Mouse (Mus musculus) heart, postnatal 25 days (tissue): ENCODE data around the gene Rilpl1. TPM values are rescaled to one million over a fixed set of nuclear protein-coding genes. Genes with fewer than 3 reads are reported as not detected.
"Not testable (repeated sequence)": the region's sequence is repeated elsewhere in the genome, so short reads cannot be mapped to it uniquely, and the experiment has no call there.

Source experiments
- DNase-seq: peaks from one replicate; pipeline ENCODE4 v3.0.0; 2022; ENCODE audit warnings: low spot score
- intact Hi-C: fragments of 180-260 bp; cut with DNase I; formaldehyde crosslinking; loops from one replicate; pipeline ENCODE4 v1.15.1; 2025
- total RNA-seq, 2 experiments: library from RNA; stranded (reverse); gene quantifications; 2 replicates each; pipeline ENCODE4 v1.2.3; 2021

Gene Rilpl1
- total RNA-seq, 2 experiments from 2014 or later: 191 to 222 TPM

DNA sequence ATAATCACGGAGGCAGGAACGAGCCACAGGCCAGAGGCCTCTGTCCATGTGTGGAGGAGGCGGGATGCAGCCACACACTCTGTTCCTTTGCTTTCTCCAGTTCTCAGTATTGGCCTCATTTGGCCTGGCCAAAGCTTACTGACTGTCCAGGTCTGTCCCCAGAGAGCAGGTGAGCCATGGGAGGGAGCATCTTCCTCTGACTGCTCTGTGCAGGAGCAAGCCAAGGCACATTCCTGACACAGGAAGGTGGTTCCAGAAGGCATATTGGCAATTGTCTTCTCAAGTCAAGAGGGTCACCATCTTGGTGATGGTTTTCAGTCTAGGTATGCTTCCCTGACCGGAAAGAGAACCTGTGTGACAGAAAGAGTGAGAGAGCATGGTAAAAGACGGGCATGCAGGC lies 67.7 kb downstream of the Rilpl1 start:
- DNase-seq: no peak
- intact Hi-C loops: no loop called here

DNA sequence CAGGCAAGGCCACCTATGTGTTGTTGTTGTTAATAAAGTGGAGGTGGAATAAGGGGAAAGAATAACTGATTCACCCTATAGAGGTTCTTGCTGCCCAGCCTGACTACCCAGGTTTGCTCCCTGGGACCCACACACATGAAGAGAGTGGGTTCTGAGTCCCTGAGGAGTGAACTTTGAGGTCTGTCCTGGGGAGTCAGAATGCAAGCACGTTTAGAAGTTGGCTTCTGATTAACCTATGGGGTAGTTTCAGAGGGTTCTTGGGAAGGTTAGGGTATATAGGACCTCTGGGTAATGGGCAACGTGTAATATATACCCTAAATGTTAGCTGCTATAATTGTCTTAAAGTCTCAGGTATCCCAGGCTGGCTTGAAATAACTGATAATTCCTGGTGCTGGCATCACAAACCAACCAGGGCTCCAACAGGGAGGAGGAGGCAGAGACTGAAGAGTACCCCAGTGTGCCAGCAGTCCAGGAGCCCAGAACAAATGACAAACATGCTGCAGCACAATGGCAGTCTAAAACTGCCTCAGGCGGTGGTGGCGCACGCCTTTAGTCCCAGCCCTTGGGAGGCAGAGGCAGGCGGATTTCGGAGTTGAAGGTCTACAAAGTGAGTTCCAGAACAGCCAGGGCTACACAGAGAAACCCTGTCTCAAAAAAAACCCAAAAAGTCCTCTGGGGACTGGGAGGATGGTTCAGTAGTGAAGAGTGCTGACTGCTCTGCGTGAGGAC lies 68.7 kb downstream of the Rilpl1 start:
- intact Hi-C loops: no loop called here
- DNase-seq: no peak

DNA sequence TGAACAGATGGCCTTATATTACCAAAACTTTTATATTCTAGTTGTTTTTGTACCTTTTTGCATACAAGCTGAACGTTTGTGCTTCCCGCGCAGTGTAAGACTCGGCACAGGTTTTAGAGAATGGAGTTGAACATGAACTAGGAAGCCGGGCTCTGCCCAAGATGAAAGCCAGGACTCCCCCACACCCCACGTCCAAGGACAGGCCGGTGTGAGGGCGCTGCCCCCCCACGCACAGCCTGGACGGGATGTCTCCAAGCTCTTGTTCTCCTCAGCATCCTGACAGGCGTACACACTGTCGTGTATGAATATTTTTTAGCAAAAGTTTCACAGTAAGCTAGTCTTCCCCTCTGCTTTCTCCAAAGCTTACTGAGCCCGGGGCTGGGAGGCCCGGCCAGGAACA lies 70.3 kb downstream of the Rilpl1 start:
- intact Hi-C loops: not testable (repeated sequence)

DNA sequence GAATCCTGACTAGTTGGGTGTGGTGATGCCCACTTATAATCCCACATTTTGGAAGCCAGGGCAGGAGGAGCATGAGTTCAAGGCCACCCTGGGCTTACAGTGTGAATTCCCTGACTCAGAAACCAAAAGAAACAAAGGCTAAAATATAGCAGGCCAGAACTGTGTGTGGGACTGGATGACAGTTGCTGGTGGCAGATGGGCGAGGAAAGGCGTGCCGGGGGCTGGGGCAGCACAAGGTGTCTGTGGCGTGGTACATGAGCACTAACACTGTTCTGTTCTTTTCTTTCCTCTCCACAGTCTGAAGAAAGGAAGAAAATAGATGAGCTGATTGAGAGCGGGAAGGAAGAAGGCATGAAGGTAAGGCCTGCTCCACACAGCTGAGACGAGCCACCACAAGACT lies 74.4 kb downstream of the Rilpl1 start:
- intact Hi-C loops: no loop called here
- no peak for DNase-seq

More for the DNA sequence above, 70.3 kb downstream of the Rilpl1 start:
- not testable (repeated sequence) for DNase-seq

DNA sequence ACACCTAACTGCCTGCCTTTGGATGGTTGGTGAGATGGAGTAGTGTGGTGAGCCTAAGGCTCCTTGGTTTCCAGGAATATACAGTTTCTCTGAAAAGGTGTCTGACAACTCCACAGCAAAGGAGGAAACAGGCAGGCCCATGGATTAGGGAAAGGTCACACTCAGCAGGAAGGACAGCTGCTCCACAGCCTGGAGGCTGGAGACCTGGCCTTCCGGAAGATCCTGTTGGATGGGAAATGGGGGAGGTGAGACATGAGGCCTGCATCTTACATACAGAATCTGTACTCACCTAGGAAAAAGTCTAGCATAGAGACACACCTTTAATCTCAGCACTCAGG lies 77.1 kb downstream of the Rilpl1 start:
- DNase-seq: no peak

DNA sequence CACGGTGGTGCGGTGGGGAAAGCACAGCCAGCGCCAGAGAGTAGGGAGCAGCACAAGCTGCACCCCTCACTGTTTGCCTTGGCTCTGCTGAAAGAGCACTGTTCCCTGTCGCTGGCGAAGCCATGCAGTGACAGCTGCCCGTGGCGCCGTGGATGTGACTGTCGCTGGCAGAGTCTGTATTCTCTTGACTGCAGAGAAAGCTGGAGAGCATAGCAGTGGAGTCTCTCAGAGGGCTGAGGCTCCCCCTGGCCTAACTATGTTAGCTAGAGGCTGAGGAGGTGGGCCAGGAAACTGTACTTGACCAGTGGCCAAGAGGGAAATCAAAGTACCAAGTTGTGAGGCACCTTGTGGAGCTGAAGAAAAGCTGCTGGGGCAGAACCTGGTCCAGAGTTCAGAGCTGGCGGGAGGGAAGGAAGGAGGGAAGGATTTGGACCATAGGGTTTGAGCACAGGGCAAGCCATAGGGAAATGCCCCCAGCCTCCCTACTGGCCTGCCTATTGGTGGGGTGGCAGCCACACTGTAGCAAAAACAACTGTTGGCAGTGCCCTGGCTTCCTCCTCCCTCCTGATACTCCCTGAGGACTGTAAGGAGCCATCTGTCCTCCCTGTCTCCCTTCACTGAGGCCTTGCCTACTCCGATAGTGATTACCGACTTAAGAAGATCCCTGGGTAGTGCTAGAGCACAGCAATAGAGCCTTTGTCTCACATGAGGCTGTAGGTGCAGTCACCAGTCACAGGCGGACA lies 77.7 kb downstream of the Rilpl1 start:
- DNase-seq: no peak
- intact Hi-C loops: no loop called here

More for the DNA sequence above, 77.1 kb downstream of the Rilpl1 start:
- intact Hi-C loops: no loop called here

DNA sequence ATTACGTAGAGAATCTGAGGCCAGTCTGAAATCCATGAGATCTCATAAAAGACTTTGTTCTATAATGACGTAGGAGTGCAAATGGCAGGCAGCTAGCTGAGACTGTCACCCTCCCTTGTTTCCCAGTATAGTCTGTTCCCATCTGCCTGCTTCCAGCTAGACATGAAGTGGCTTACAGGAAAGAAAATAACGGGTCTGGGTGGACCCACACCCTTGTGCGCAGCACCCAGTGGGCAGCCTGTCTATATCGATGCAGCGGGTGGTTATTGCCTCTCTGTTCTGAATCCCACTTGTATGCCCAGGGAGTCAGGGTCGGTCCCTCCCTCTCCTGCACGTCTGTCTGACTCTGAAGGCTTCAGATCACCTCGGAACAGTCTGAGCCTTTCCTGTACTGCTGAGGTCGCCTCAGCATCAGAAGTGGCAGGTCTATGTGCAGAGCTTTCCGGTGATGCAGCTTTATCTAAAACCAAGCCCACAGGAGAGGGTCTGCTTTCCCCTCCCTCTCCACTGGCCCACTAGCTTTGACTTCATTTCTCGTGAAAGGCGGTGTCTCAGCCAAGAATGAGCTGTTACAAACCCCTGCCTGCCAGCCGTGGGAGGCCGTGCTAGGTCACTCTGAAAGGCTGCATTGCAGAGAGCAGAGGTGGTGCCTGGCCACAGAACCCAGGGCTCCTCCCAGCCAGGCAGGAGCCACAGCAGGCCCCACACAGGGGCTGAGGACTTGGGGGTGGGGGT lies 78.5 kb downstream of the Rilpl1 start:
- intact Hi-C loops: no loop called here
- no peak for DNase-seq

DNA sequence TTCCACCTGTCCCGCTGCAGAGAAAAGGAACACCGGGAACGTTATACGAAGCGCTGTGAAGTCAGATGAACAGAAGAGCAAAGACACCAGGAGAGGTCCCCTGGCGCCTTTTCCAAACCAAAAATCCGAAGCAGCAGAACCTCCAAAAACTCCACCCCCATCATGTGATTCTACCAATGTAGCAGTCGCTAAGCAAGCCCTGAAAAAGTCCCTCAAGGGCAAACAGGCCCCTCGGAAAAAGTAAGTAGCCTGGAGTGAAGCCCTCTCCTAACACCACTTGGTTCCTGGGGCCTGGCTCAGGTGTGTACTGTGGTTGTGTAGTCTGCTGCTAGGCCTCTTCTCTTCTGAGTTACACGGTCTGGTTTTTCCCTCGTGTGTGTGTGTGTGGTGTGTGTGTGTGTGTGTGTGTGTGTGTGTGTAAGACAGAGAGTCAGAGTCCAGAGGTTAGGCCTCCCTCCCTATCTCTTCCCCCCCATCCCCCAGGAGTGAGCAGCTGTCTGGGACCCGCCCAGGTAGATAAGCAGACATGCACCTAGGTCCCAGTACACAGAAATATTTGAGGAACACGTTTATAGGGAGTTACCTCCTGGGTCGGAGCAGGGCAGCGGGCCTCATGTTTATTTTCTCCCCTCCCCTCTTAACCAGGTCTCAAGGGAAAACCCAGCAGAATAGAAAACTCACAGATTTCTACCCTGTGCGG lies 80.4 kb downstream of the Rilpl1 start:
- intact Hi-C loops: no loop called here
- DNase-seq: no peak

DNA sequence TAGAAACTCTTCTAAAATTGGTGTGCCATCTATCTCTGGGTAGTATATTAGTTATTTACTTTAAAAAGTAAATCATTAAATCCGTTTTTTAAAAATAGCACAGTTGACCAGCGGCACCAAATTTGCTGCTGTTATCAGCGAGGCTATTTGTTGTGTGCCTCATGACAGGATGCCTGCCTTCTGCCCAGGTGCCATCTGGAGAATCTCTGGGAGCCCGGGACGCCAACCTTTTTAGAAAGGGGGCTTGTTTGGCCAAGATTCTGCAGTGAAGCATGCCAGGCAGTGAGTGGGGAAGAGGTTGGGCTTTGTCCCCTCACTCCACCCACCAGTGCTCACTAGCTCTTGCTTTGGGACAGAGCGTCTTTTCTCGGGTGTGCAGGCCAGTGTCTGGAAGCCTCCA lies 81.1 kb downstream of the Rilpl1 start:
- DNase-seq: no peak
- intact Hi-C loops: no loop called here

DNA sequence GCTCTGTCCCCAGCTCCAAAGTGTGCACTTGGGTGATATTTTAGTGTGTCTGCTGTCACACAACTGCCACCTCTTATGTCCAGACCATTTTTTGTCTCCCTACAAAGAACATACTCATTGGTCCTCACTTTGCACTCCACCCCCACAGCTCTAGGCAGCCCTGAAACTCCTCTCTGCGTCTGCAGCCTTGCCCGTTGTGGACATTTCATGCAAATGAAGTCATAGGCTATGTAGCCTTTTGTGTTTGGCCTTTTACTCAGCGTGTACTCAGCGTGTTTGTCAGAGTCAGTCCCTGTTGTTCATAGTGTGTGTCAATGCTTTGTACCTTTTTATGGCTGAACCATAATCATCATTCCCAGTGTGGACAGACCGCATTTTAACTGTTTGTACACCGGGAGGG lies 81.7 kb downstream of the Rilpl1 start:
- intact Hi-C loops: loop anchor here (5.0 kb wide), 1 partner anchor 33 kb away; the partner anchor contains the start of gene Snrnp35
- DNase-seq: no peak

DNA sequence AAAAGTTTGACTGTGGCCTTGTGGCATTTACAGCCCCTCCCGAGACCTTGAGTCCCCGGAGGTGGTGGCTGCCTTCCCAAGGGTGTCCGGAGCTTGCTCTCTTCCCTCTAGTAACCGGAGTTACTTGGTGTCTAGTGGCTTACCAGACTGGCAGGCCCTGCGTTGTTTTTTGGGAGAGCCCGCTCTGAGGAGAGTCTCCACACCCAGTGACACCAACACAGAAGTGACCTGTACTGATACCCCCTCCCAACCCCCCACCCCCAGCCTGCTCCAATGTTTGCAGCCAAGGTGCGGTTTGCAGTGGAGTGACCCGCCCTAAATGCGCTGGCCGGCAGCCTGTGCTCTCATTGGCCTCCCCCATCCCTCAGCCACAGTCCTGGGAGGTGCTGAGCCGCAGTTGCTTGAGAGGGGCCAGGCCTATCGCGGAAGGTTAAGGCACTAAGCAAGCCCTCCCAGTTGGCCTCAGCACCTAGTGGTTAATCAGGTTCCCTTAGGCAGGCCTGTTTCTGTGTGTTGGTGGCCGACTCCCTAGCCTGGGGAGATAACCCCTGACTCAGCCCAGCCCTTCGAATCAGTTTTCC lies 84.8 kb downstream of the Rilpl1 start:
- DNase-seq: peak; percentile 60
- intact Hi-C loops: loop anchor here (5.0 kb wide), 1 partner anchor 36 kb away; the partner anchor contains the start of gene Snrnp35

DNA sequence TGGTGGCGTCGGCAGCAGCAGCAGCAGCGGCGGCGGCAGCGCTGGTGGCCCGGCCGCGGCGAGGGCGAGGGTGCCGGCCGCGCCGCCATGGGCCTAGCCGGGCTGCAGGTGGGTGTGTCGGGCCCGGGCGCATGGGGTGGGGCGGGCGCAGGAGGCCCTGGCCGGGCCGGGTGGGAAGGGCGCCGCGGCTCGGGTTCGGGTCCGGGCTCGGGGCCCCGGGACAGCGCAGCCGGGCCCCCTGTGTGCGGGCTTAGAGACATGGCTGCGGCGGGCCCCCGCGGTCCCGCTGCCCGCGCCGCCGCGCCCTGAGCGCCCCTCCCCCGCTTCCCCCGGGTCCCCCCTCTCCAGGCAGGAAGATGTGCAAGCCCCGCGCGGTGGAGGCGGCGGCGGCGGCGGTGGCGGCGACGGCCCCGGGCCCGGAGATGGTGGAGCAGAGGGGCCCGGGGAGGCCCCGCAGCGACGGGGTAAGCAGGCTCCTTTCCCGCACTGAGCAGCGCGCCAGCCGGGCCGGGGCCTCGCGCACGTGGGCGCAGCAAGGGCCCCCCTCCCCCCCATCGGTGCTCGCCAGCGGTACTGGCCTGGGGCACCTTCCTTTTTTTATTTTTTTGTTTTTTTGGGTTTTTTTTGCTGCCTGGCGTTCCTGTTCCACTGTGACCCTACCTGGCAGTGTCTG lies 85.4 kb downstream of the Rilpl1 start:
- intact Hi-C loops: loop anchor here (5.0 kb wide), 1 partner anchor 37 kb away; the partner anchor contains the start of gene Snrnp35
- DNase-seq: no peak

DNA sequence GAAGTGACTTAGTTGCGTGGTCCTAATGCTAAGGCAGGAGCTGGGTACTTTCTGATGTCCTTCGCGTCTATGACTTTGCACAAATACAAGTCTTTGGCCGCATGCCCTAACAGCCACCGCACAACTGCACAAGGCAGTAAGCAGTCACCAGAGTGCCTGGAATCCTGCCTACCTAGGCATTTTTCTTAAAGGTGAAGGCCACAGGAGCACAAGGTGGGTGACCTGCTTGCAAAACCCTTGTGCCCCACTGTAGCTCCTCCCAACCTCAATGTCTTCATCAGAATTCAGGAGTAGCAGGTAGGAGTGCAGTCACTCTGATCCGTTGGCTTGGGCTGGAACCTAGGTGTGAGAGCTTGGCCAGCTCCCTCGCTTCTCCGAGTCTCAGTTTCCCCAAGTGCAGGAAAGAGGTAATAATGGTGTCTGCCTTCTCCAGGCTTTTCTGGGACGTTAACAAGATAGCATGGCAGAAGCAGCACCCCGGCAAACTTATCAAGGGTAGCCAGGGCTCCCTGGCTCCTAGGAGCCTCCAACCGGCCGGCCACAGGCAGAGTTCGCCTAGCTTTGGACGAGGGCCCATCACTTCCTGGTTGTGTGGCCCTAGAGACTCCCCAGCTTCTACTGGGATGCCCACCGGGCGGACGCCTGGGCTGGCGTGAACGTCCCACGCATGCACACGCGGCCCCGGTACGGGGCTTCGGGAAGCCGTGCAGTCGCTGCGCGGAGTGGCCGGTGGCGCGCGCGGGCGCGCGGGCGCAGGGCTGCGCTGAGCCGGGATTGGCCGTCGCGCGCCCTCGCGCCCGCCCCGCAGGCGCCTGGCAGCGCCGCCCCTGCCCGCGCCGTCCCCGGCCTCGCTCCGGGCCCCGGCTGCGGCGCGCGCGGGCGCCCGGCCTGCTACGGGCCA lies 86.3 kb downstream of the Rilpl1 start:
- peak; percentile 56 for DNase-seq
- intact Hi-C loops: loop anchor here (5.0 kb wide), 1 partner anchor 37 kb away; the partner anchor contains the start of gene Snrnp35

DNA sequence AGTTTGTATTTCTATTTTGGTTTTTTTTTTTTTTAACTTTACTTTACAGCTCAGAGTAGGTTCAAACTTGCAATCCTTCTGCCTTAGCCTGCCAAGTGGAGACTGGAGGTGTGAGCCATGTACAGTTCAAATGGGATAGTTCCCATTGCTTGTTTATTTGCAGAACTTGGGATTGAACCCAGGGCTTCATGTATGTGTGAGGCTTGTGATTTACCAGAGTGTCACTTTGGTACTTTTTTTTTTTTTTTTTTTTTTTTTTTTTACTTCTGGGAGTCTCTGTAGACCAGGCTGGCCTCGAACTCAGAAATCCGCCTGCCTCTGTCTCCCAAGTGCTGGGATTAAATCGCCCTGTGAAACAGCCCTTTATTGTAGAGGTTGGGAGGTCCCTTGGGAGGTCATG lies 87.0 kb downstream of the Rilpl1 start:
- DNase-seq: no peak
- intact Hi-C loops: no loop called here
